Mouse (Mus musculus) embryonic facial prominence, embryonic 12.5 days (tissue): ENCODE results near the gene Lexm. TPM values are rescaled to one million over a fixed set of nuclear protein-coding genes. Genes with fewer than 3 reads are reported as not detected.
A peak's percentile ranks its signal among the peaks of the same experiment; 100 is the strongest.

Experiments used
- ATAC-seq: fragments of 200-750 bp; cut with Nextera tagmentation; 2 replicates; pipeline ENCODE4 v1.8.0; 2017; ENCODE audit not compliant: insufficient number of reproducible peaks, insufficient read depth, low FRiP score, low TSS enrichment
- H3K27ac ChIP-seq: fragments of 300-500 bp; sonication (generic); 2 replicates; pipeline ENCODE4 v1.5.1; 2016; ENCODE audit warnings: mild to moderate bottlenecking
- H3K27me3 ChIP-seq: fragments of 300-500 bp; sonication (generic); 2 replicates; pipeline ENCODE4 v1.6.1; 2016; ENCODE audit warnings: mild to moderate bottlenecking, moderate library complexity
- H3K36me3 ChIP-seq: fragments of 300-500 bp; sonication (generic); 2 replicates; pipeline ENCODE4 v1.6.1; 2016; ENCODE audit warnings: mild to moderate bottlenecking
- H3K4me1 ChIP-seq: fragments of 300-500 bp; sonication (generic); 2 replicates; pipeline ENCODE4 v1.6.1; 2016
- H3K4me2 ChIP-seq: fragments of 300-500 bp; sonication (generic); replicated peaks from 2 replicates; pipeline ENCODE4 v1.6.1; 2016; ENCODE audit warnings: mild to moderate bottlenecking, moderate library complexity
- H3K4me3 ChIP-seq: fragments of 300-500 bp; sonication (generic); 2 replicates; pipeline ENCODE4 v1.5.1; 2016; ENCODE audit warnings: mild to moderate bottlenecking
- H3K9ac ChIP-seq: fragments of 300-500 bp; sonication (generic); 2 replicates; pipeline ENCODE4 v1.6.1; 2016; ENCODE audit warnings: mild to moderate bottlenecking, moderate library complexity
- H3K9me3 ChIP-seq: fragments of 300-500 bp; sonication (generic); 2 replicates; pipeline ENCODE4 v1.6.1; 2016; ENCODE audit warnings: mild to moderate bottlenecking, moderate library complexity
- WGBS: fragments of 180-500 bp; shearing (Covaris S2); methylation state at CpG from one replicate; pipeline ENCODE4 v1.1.7; 2016; 5-methylcytosine and 5-hydroxymethylcytosine counted together
- polyA plus RNA-seq: library from polyadenylated mRNA; unstranded; fragments of >200 nt; fragmentation: Nextera tagmentation; extraction: Ambion mirVana; gene quantifications from 2 replicates; pipeline ENCODE4 v1.2.1, GENCODE M21; 2016

Lexm gene
- polyA plus RNA-seq, 1 experiment from 2014 or later, result 0.40 TPM

- 60% methylated on average over 6 of the region's 6 CpGs for WGBS
- no peak overlapping the region for H3K4me2 ChIP-seq
Measured at GRCm38 (mm10) chr4:106644218-106644610, 27.2 kb upstream of the Lexm start.

GRCm38 (mm10) chr4:106643483-106644217 lies 26.6 kb upstream of the Lexm start:
- Histone ChIP-seq H3K27me3 (no peaks in the 10 kb centered on the region), H3K9me3 (no peaks in the 10 kb centered on the region), H3K4me3 (no peak overlapping the region), H3K36me3 (no peaks in the 10 kb centered on the region), H3K4me2 (no peak overlapping the region), H3K4me1 (peaks cover 12% of the 10 kb centered on the region), H3K27ac (peak overlapping the region; percentile 43; the same call in 1 of the 2 replicates), H3K9ac (0 out of 2 replicates have a peak overlapping the region, but pooled peaks have one; percentile 10)
- WGBS, result 37% methylated on average over 8 of the region's 8 CpGs
- ATAC-seq, result no peak

More at GRCm38 (mm10) chr4:106644218-106644610, 27.2 kb upstream of the Lexm start:
- peaks cover 12% of the 10 kb centered on the region for H3K4me1 ChIP-seq
- peak overlapping the region; percentile 43; the same call in 1 of the 2 replicates for H3K27ac ChIP-seq
- H3K36me3 ChIP-seq, result no peaks in the 10 kb centered on the region
- no peaks in the 10 kb centered on the region for H3K9me3 ChIP-seq
- no peaks in the 10 kb centered on the region for H3K27me3 ChIP-seq
- ATAC-seq, result no peak
- no peak overlapping the region for H3K9ac ChIP-seq
- H3K4me3 ChIP-seq, result no peak overlapping the region

- Histone ChIP-seq H3K27me3 (peaks cover 3% of the 10 kb centered on the region; the same call in 1 of the 2 replicates), H3K4me2 (no peak overlapping the region), H3K4me3 (no peak overlapping the region), H3K9ac (no peak overlapping the region), H3K9me3 (no peaks in the 10 kb centered on the region), H3K36me3 (no peaks in the 10 kb centered on the region), H3K27ac (0 out of 2 replicates have a peak overlapping the region, but pooled peaks have one; percentile 52), H3K4me1 (peaks cover 8% of the 10 kb centered on the region)
- ATAC-seq, result no peak
- 65% methylated on average over 9 of the region's 9 CpGs for WGBS
Measured at GRCm38 (mm10) chr4:106634086-106634479, 17.0 kb upstream of the Lexm start.

- peaks cover 8% of the 10 kb centered on the region for H3K4me1 ChIP-seq
- WGBS, result 32% methylated on average over 8 of the region's 8 CpGs
- no peaks in the 10 kb centered on the region for H3K9me3 ChIP-seq
- H3K4me2 ChIP-seq, result no peak overlapping the region
- ATAC-seq, result no peak
- no peak overlapping the region for H3K9ac ChIP-seq
- H3K4me3 ChIP-seq, result no peak overlapping the region
- peaks cover 3% of the 10 kb centered on the region; the same call in 1 of the 2 replicates for H3K27me3 ChIP-seq
- peak overlapping the region; percentile 52; the same call in 1 of the 2 replicates for H3K27ac ChIP-seq
- no peaks in the 10 kb centered on the region for H3K36me3 ChIP-seq
Measured at GRCm38 (mm10) chr4:106633281-106634085, 16.4 kb upstream of the Lexm start.

- no peak for ATAC-seq
- WGBS, result 62% methylated on average over 1 of the region's 3 CpGs
- H3K27me3 ChIP-seq, result peaks cover 6% of the 10 kb centered on the region; the same call in 1 of the 2 replicates
- H3K9ac ChIP-seq, result no peak overlapping the region
- no peaks in the 10 kb centered on the region for H3K9me3 ChIP-seq
- H3K27ac ChIP-seq, result no peak overlapping the region
- H3K4me3 ChIP-seq, result no peak overlapping the region
- H3K4me2 ChIP-seq, result no peak overlapping the region
- H3K36me3 ChIP-seq, result no peaks in the 10 kb centered on the region
- H3K4me1 ChIP-seq, result peaks cover 8% of the 10 kb centered on the region
Measured at GRCm38 (mm10) chr4:106632313-106632712, 15.3 kb upstream of the Lexm start.

- H3K9me3 ChIP-seq, result no peaks in the 10 kb centered on the region
- WGBS, result 22% methylated on average over 14 of the region's 14 CpGs
- peaks cover 19% of the 10 kb centered on the region for H3K27me3 ChIP-seq
- H3K4me3 ChIP-seq, result no peak overlapping the region
- H3K27ac ChIP-seq, result 0 out of 2 replicates have a peak overlapping the region, but pooled peaks have one; percentile 7
- no peak overlapping the region for H3K4me2 ChIP-seq
- H3K4me1 ChIP-seq, result peaks cover 8% of the 10 kb centered on the region
- H3K36me3 ChIP-seq, result no peaks in the 10 kb centered on the region
- peak; percentile 49 for ATAC-seq
- no peak overlapping the region for H3K9ac ChIP-seq
Measured at GRCm38 (mm10) chr4:106630333-106631220, 13.5 kb upstream of the Lexm start.

- no peak overlapping the region for H3K4me2 ChIP-seq
Measured at GRCm38 (mm10) chr4:106629374-106629773, 12.3 kb upstream of the Lexm start.

GRCm38 (mm10) chr4:106628650-106629360 lies 11.8 kb upstream of the Lexm start:
- Histone ChIP-seq H3K36me3 (no peaks in the 10 kb centered on the region), H3K27ac (no peak overlapping the region), H3K27me3 (peaks cover 37% of the 10 kb centered on the region), H3K9ac (no peak overlapping the region), H3K4me3 (no peak overlapping the region), H3K4me1 (peaks cover 8% of the 10 kb centered on the region), H3K9me3 (no peaks in the 10 kb centered on the region), H3K4me2 (no peak overlapping the region)
- WGBS, result 50% methylated on average over 9 of the region's 9 CpGs
- ATAC-seq, result no peak

More at GRCm38 (mm10) chr4:106629374-106629773, 12.3 kb upstream of the Lexm start:
- 76% methylated on average over 5 of the region's 5 CpGs for WGBS
- H3K9me3 ChIP-seq, result no peaks in the 10 kb centered on the region
- no peak for ATAC-seq
- no peak overlapping the region for H3K4me3 ChIP-seq
- no peak overlapping the region for H3K9ac ChIP-seq
- no peak overlapping the region for H3K27ac ChIP-seq
- H3K4me1 ChIP-seq, result peaks cover 8% of the 10 kb centered on the region
- H3K27me3 ChIP-seq, result peaks cover 31% of the 10 kb centered on the region
- H3K36me3 ChIP-seq, result no peaks in the 10 kb centered on the region

- no peak overlapping the region for H3K4me2 ChIP-seq
- no peak overlapping the region for H3K9ac ChIP-seq
- H3K27ac ChIP-seq, result no peak overlapping the region
- H3K27me3 ChIP-seq, result peaks cover 47% of the 10 kb centered on the region
- no peak overlapping the region for H3K4me3 ChIP-seq
- no peaks in the 10 kb centered on the region for H3K36me3 ChIP-seq
- WGBS, result 70% methylated on average over 5 of the region's 5 CpGs
- no peak for ATAC-seq
- H3K4me1 ChIP-seq, result peaks cover 8% of the 10 kb centered on the region
- no peaks in the 10 kb centered on the region for H3K9me3 ChIP-seq
Measured at GRCm38 (mm10) chr4:106627809-106628208, 10.8 kb upstream of the Lexm start.

GRCm38 (mm10) chr4:106624271-106624670 lies 7.2 kb upstream of the Lexm start:
- peaks cover 69% of the 10 kb centered on the region for H3K27me3 ChIP-seq
- ATAC-seq, result no peak
- H3K27ac ChIP-seq, result no peak overlapping the region
- no peak overlapping the region for H3K4me2 ChIP-seq
- no peaks in the 10 kb centered on the region for H3K4me1 ChIP-seq
- H3K9me3 ChIP-seq, result no peaks in the 10 kb centered on the region
- H3K9ac ChIP-seq, result no peak overlapping the region
- H3K36me3 ChIP-seq, result no peaks in the 10 kb centered on the region
- H3K4me3 ChIP-seq, result no peak overlapping the region
- WGBS, result 86% methylated on average over 10 of the region's 10 CpGs
